Mouse (Mus musculus) 3T3-L1 (cell line): ENCODE data around the gene Sbk2.
A peak's percentile ranks its signal among the peaks of the same experiment; 100 is the strongest.
"Not testable (repeated sequence)": the region's sequence is repeated elsewhere in the genome, so short reads cannot be mapped to it uniquely, and the experiment has no call there.

ENCODE experiments used
- DNase-seq: peaks from one replicate; pipeline ENCODE4 v3.0.0-alpha.2; 2015; ENCODE audit warnings: low read depth, low spot score

Gene Sbk2

GRCm38 (mm10) chr7:4964272-4964671, at the start of gene Sbk2:
TSS of gene Sbk2 (minus strand) at chr7:4964406.
- DNase-seq = no peak

GRCm38 (mm10) chr7:5012681-5013513, 48.7 kb upstream of the Sbk2 start:
- no peak for DNase-seq

- no peak for DNase-seq
These were observed 44.0 kb upstream of the Sbk2 start for GRCm38 (mm10) chr7:5008229-5008628.

- DNase-seq = not testable (repeated sequence)
These were observed 38.7 kb upstream of the Sbk2 start for GRCm38 (mm10) chr7:5002876-5003275.

- DNase-seq = peak; percentile 39
These were observed 35.7 kb upstream of the Sbk2 start for GRCm38 (mm10) chr7:4999876-5000275.

GRCm38 (mm10) chr7:4996934-4997333, 32.7 kb upstream of the Sbk2 start:
- DNase-seq = peak; percentile 55

GRCm38 (mm10) chr7:4996003-4996895, 32.0 kb upstream of the Sbk2 start, which contains the start of gene Zfp579:
TSS of gene Zfp579 (minus strand) at chr7:4996158.
- DNase-seq = peak; percentile 86

GRCm38 (mm10) chr7:4995268-4996002, 31.2 kb upstream of the Sbk2 start:
- DNase-seq = no peak

GRCm38 (mm10) chr7:4993999-4994788, 30.0 kb upstream of the Sbk2 start:
- DNase-seq = no peak

GRCm38 (mm10) chr7:4993347-4993998, 29.3 kb upstream of the Sbk2 start:
- no peak for DNase-seq

GRCm38 (mm10) chr7:4988250-4988649, 24.0 kb upstream of the Sbk2 start:
- DNase-seq = no peak

GRCm38 (mm10) chr7:4976832-4977231, 12.6 kb upstream of the Sbk2 start:
- no peak for DNase-seq

GRCm38 (mm10) chr7:4975455-4975854, 11.2 kb upstream of the Sbk2 start:
- no peak for DNase-seq

- DNase-seq = peak; percentile 91
These were observed 8.3 kb upstream of the Sbk2 start for GRCm38 (mm10) chr7:4972321-4973047.

- no peak for DNase-seq
These were observed 7.5 kb upstream of the Sbk2 start for GRCm38 (mm10) chr7:4971710-4972109.

- DNase-seq = no peak
These were observed 6.9 kb upstream of the Sbk2 start, which contains the start of gene Sbk3 for GRCm38 (mm10) chr7:4971068-4971467. TSS of gene Sbk3 (minus strand) at chr7:4971168.

- no peak for DNase-seq
These were observed 782 bp upstream of the Sbk2 start for GRCm38 (mm10) chr7:4964988-4965387.

GRCm38 (mm10) chr7:4963527-4963926, 679 bp downstream of the Sbk2 start:
- no peak for DNase-seq

GRCm38 (mm10) chr7:4957361-4957760, 6.8 kb downstream of the Sbk2 start:
- DNase-seq = no peak
